Mouse (Mus musculus): ENCODE measurements around the gene Runx1.

- TF ChIP-seq CTCF (conservative IDR thresholded peaks at IDR 0.05; ENCODE audit: insufficient read depth, insufficient read length, low read depth, low read length) (no peak), POLR2A (IDR thresholded peaks at IDR 0.05; ENCODE audit: low read depth, low read length) (no peak)
These were observed 81.7 kb downstream of the Runx1 start for GRCm38 (mm10) chr16:92744172-92744777.

All from kidney, adult 2 months (tissue).